Mouse (Mus musculus) C2C12 (cell line): ENCODE measurements around the gene Pomgnt1.

ENCODE experiments used
- CEBPB ChIP-seq: IDR thresholded peaks from one replicate; pipeline ENCODE4 v1.6.1; 2011; ENCODE audit warnings: low read depth, mild to moderate bottlenecking, control low read depth, moderate library complexity
- CTCF ChIP-seq: IDR thresholded peaks from one replicate; pipeline ENCODE4 v1.5.1; 2011; ENCODE audit not compliant: control insufficient read depth, insufficient read depth, insufficient read length
- FOSL1 ChIP-seq: IDR thresholded peaks from one replicate; pipeline ENCODE4 v1.8.0; 2011; ENCODE audit warnings: mild to moderate bottlenecking, low read length; ENCODE audit not compliant: poor library complexity, insufficient read depth, severe bottlenecking
- MAX ChIP-seq: IDR thresholded peaks from one replicate; pipeline ENCODE4 v1.6.1; 2011; ENCODE audit warnings: mild to moderate bottlenecking, control low read depth
- MYOD1 ChIP-seq: IDR thresholded peaks from one replicate; pipeline ENCODE4 v1.6.1; 2011; ENCODE audit warnings: low read depth; ENCODE audit not compliant: control insufficient read depth, insufficient read length
- MYOG ChIP-seq: IDR thresholded peaks from one replicate; pipeline ENCODE4 v1.6.1; 2011; ENCODE audit not compliant: control insufficient read depth, insufficient read length; ENCODE audit errors: extremely low read depth
- USF1 ChIP-seq: IDR thresholded peaks from one replicate; pipeline ENCODE4 v1.6.1; 2011; ENCODE audit warnings: low read depth, mild to moderate bottlenecking, control low read depth, moderate library complexity

- TF ChIP-seq USF1, result no peak
- TF ChIP-seq CTCF, result no peak
- no peak for TF ChIP-seq FOSL1
- no peak for TF ChIP-seq MYOG
- TF ChIP-seq MAX, result no peak
- no peak for TF ChIP-seq MYOD1
- TF ChIP-seq CEBPB, result no peak
Measured at GRCm38 (mm10) chr4:116182079-116182478, 58.4 kb downstream of the Pomgnt1 start.
